Mouse (Mus musculus) heart, adult 2 months (tissue): ENCODE results near the gene Gcn1l1. TPM values are rescaled to one million over a fixed set of nuclear protein-coding genes. Genes with fewer than 3 reads are reported as not detected.

Source experiments
- DNase-seq, 2 experiments: peaks; one replicate each; pipeline ENCODE4 v3.0.0; 2021
- H3K27ac ChIP-seq: fragments of 200-600 bp; 2 replicates; pipeline ENCODE4 v1.8.1; 2022
- H3K27me3 ChIP-seq: fragments of 200-500 bp; 2 replicates; pipeline ENCODE4 v1.6.1; 2012; ENCODE audit warnings: mild to moderate bottlenecking, low read length, inconsistent platforms, mixed read lengths; ENCODE audit not compliant: control insufficient read depth, insufficient read depth
- H3K36me3 ChIP-seq: fragments of 200-500 bp; 2 replicates; pipeline ENCODE4 v1.6.1; 2012; ENCODE audit warnings: low read length, inconsistent platforms; ENCODE audit not compliant: control insufficient read depth, insufficient read depth
- H3K4me1 ChIP-seq: fragments of 200-500 bp; 2 replicates; pipeline ENCODE4 v1.6.1; 2011; ENCODE audit warnings: low read length; ENCODE audit not compliant: control insufficient read depth, insufficient read depth
- H3K4me3 ChIP-seq: fragments of 200-600 bp; 2 replicates; pipeline ENCODE4 v1.8.1; 2022
- H3K79me2 ChIP-seq: fragments of 200-500 bp; replicated peaks from 2 replicates; pipeline ENCODE4 v1.6.1; 2012; ENCODE audit warnings: mild to moderate bottlenecking, inconsistent platforms, low read length, moderate library complexity, mixed read lengths; ENCODE audit not compliant: control insufficient read depth, insufficient read depth
- H3K9ac ChIP-seq: fragments of 200-500 bp; 2 replicates; pipeline ENCODE4 v1.6.1; 2012; ENCODE audit warnings: low read depth, mild to moderate bottlenecking, control low read depth, inconsistent platforms, low read length, mixed read lengths
- CTCF ChIP-seq: fragments of 200-600 bp; IDR thresholded peaks from 2 replicates; pipeline ENCODE4 v1.8.1; 2022; ENCODE audit warnings: antibody characterized with exemption, mild to moderate bottlenecking, moderate library complexity
- EP300 ChIP-seq: fragments of 200-500 bp; IDR thresholded peaks from 2 replicates; pipeline ENCODE4 v1.6.1; 2011; ENCODE audit warnings: low read depth, low read length, control low read depth; ENCODE audit not compliant: insufficient read depth
- POLR2A ChIP-seq: fragments of 200-500 bp; IDR thresholded peaks from 2 replicates; pipeline ENCODE4 v1.6.1; 2011; ENCODE audit warnings: mild to moderate bottlenecking, low read depth, low read length, control low read depth; ENCODE audit not compliant: insufficient read depth
- WGBS: fragments of 180-500 bp; shearing (Covaris S2); methylation state at CpG from one replicate; pipeline ENCODE4 v1.1.7; 2018; 5-methylcytosine and 5-hydroxymethylcytosine counted together
- intact Hi-C: fragments of 180-260 bp; cut with DNase I; formaldehyde crosslinking; loops from one replicate; pipeline ENCODE4 v1.15.1; 2025
- polyA plus RNA-seq: library from polyadenylated mRNA; depleted of rRNA; stranded (reverse); fragments of >200 nt; gene quantifications from 2 replicates; pipeline ENCODE4 v1.2.3, GENCODE M21; 2012
- total RNA-seq, 2 experiments: library from RNA; stranded (reverse); gene quantifications; 2 replicates each; pipeline ENCODE4 v1.2.3; 2021

Gcn1l1 gene
- total and polyA plus RNA-seq, 3 experiments, result 21.5 to 40.1 (median 34.2) TPM

- no peak for DNase-seq
- peak overlapping the region; percentile 66 for H3K27ac ChIP-seq
- peak overlapping the region; percentile 94 for H3K9ac ChIP-seq
- TF ChIP-seq EP300 (no peak), POLR2A (no peak), CTCF (no peak)
- H3K4me1 ChIP-seq, result peaks cover 5% of the 10 kb centered on the region
- peaks cover 4% of the 10 kb centered on the region for H3K79me2 ChIP-seq
- peak overlapping the region; percentile 75 for H3K4me3 ChIP-seq
- H3K36me3 ChIP-seq, result peaks cover 5% of the 10 kb centered on the region; the same call in 1 of the 2 replicates
- intact Hi-C loops, result loop anchor here (5.0 kb wide), 1 partner anchor 67 kb away; the partner anchor contains the start of gene Rab35
- H3K27me3 ChIP-seq, result no peaks in the 10 kb centered on the region
- under 1% methylated on average over 43 of the region's 46 CpGs for WGBS
Observed at GRCm38 (mm10) chr5:115565403-115565802, 349 bp downstream of the Gcn1l1 start.

DNA sequence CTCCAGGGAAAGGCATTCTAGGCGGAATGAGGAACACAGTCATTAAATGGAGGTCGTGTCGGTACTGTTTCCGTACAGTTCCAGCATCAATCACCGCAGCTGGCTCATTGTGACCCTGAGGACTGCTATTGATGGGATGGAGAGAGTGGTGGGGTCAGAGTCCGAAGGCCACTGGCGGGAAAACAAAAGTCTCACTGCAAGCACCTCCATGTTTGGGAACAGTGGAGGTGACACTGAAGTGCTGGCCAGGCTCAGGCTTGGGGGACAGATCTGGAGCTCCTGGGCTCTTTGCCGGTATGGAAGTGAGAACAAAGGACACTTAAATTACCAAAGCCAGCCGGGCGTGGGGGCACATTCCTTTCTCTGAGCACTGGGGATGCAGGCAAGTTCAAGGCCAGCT, 3.6 kb downstream of the Gcn1l1 start:
- Histone ChIP-seq H3K27me3 (no peaks in the 10 kb centered on the region), H3K36me3 (peaks cover 6% of the 10 kb centered on the region), H3K79me2 (peaks cover 4% of the 10 kb centered on the region), H3K9ac (no peak overlapping the region; the same call in 1 of the 2 replicates), H3K27ac (no peak overlapping the region), H3K4me3 (no peak overlapping the region), H3K4me1 (peaks cover 11% of the 10 kb centered on the region)
- WGBS, result 46% methylated on average over 10 of the region's 10 CpGs
- TF ChIP-seq CTCF, result no peak
- TF ChIP-seq POLR2A, result no peak
- DNase-seq, result no peak
- intact Hi-C loops, result loop anchor here (5.0 kb wide), 1 partner anchor 64 kb away; the partner anchor contains the start of gene Rab35

- WGBS, result 49% methylated on average over 11 of the region's 11 CpGs
- Histone ChIP-seq H3K27me3 (no peaks in the 10 kb centered on the region), H3K9ac (no peak overlapping the region), H3K4me1 (peaks cover 14% of the 10 kb centered on the region), H3K36me3 (peaks cover 9% of the 10 kb centered on the region), H3K79me2 (peaks cover 4% of the 10 kb centered on the region), H3K4me3 (no peak overlapping the region), H3K27ac (no peak overlapping the region)
- intact Hi-C loops, result loop anchor here (5.0 kb wide), 1 partner anchor 63 kb away; the partner anchor contains the start of gene Rab35
- no peak for TF ChIP-seq EP300
- no peak for TF ChIP-seq POLR2A
- no peak for TF ChIP-seq CTCF
- no peak for DNase-seq
Observed at GRCm38 (mm10) chr5:115569308-115569707, 4.3 kb downstream of the Gcn1l1 start.

GRCm38 (mm10) chr5:115569721-115570120, 4.7 kb downstream of the Gcn1l1 start:
- no peaks in the 10 kb centered on the region for H3K27me3 ChIP-seq
- H3K27ac ChIP-seq, result no peak overlapping the region
- H3K79me2 ChIP-seq, result peaks cover 4% of the 10 kb centered on the region
- H3K36me3 ChIP-seq, result peaks cover 9% of the 10 kb centered on the region
- 93% methylated on average over 4 of the region's 4 CpGs for WGBS
- peaks cover 16% of the 10 kb centered on the region for H3K4me1 ChIP-seq
- intact Hi-C loops, result loop anchor here (5.0 kb wide), 1 partner anchor 63 kb away; the partner anchor contains the start of gene Rab35
- no peak overlapping the region for H3K4me3 ChIP-seq
- H3K9ac ChIP-seq, result no peak overlapping the region
- no peak for DNase-seq
- no peak for TF ChIP-seq POLR2A
- TF ChIP-seq EP300, result no peak
- TF ChIP-seq CTCF, result no peak

GRCm38 (mm10) chr5:115571086-115571485, 6.0 kb downstream of the Gcn1l1 start:
- no peak overlapping the region for H3K9ac ChIP-seq
- peaks cover 12% of the 10 kb centered on the region for H3K4me1 ChIP-seq
- intact Hi-C loops, result no loop called here
- no peak overlapping the region for H3K27ac ChIP-seq
- peaks cover 12% of the 10 kb centered on the region for H3K36me3 ChIP-seq
- no peaks in the 10 kb centered on the region for H3K27me3 ChIP-seq
- WGBS, result 87% methylated on average over 7 of the region's 7 CpGs
- H3K79me2 ChIP-seq, result 0 out of 2 replicates have a peak, but pooled peaks cover 1% of the 10 kb centered on the region
- no peak overlapping the region for H3K4me3 ChIP-seq
- no peak for TF ChIP-seq EP300
- TF ChIP-seq CTCF, result no peak
- no peak for TF ChIP-seq POLR2A
- no peak for DNase-seq

GRCm38 (mm10) chr5:115572679-115573535, 7.9 kb downstream of the Gcn1l1 start:
- intact Hi-C loops, result no loop called here
- H3K79me2 ChIP-seq, result 0 out of 2 replicates have a peak, but pooled peaks cover 2% of the 10 kb centered on the region
- peak overlapping the region; percentile 90 for H3K27ac ChIP-seq
- 20% methylated on average over 17 of the region's 17 CpGs for WGBS
- TF ChIP-seq POLR2A, result peak; percentile 69
- TF ChIP-seq CTCF, result no peak
- peak; percentile 91 for TF ChIP-seq EP300
- H3K9ac ChIP-seq, result peak overlapping the region; percentile 34; the same call in 1 of the 2 replicates
- H3K36me3 ChIP-seq, result peaks cover 12% of the 10 kb centered on the region
- peak; percentile 61 to 77 for DNase-seq
- peaks cover 12% of the 10 kb centered on the region for H3K4me1 ChIP-seq
- no peaks in the 10 kb centered on the region for H3K27me3 ChIP-seq
- H3K4me3 ChIP-seq, result no peak overlapping the region; the same call in 1 of the 2 replicates
